8 mouse cellular contexts compared by ENCODE assay signal in genomic region chr9:123925101-123925946, GRCm38 (mm10). TPM values are rescaled to one million over a fixed set of nuclear protein-coding genes. Genes with fewer than 3 reads are reported as not detected.
DNase-seq lines count a peak whose midpoint lies in the region; ATAC-seq and TF ChIP-seq lines count a peak whose summit lies in the region.

No protein-coding gene starts in this region.

- TF ChIP-seq CTCF in brain, embryonic 14.5 days (IDR thresholded peaks at IDR 0.05; ENCODE audit: borderline replicate concordance, extremely low read depth, insufficient read depth, insufficient read length), result peak; percentile 63
- TF ChIP-seq CTCF in kidney, postnatal 0 days (IDR thresholded peaks at IDR 0.05; ENCODE audit: low read depth), result peak; percentile 81

- TF ChIP-seq POLR2A in brain, embryonic 14.5 days (IDR thresholded peaks at IDR 0.05; ENCODE audit: borderline replicate concordance, extremely low read depth, insufficient read depth, insufficient read length, poor library complexity, severe bottlenecking), result peak; percentile 18; the same call in 1 of the 2 replicates

- DNase-seq in CD4-positive helper T cell, adult 2 months (ENCODE audit: low read depth, low spot score), result peak; percentile 81
- peak; percentile 72 for DNase-seq in brain, embryonic 14.5 days (ENCODE audit: low read depth)
- DNase-seq in fibroblast of lung, adult 2 months (ENCODE audit: low read depth), result peak; percentile 31
- DNase-seq in kidney, postnatal 0 days (ENCODE audit: low spot score), result peak; percentile 38
- DNase-seq in liver, embryonic 13.5 days, result peak; percentile 68
- peak; percentile 84 for DNase-seq in naive thymus-derived CD4-positive, alpha-beta T cell, adult 2 months (ENCODE audit: low read depth)

- H3K27me3 ChIP-seq in heart, embryonic 13.5 days (replicated peaks), result peaks cover 9% of the 10 kb centered on the region
- H3K27me3 ChIP-seq in kidney, postnatal 0 days (ENCODE audit: insufficient read depth, low read length), result no peaks in the 10 kb centered on the region
- H3K27me3 ChIP-seq in liver, embryonic 13.5 days, result no peaks in the 10 kb centered on the region
- H3K27me3 ChIP-seq in stomach, embryonic 14.5 days (ENCODE audit: control insufficient read depth, insufficient read depth, low read length), result no peaks in the 10 kb centered on the region

- 5% methylated on average over 44 of the region's 44 CpGs for WGBS in heart, embryonic 13.5 days
- WGBS in kidney, postnatal 0 days, result 2% methylated on average over 44 of the region's 44 CpGs
- WGBS in liver, embryonic 13.5 days (ENCODE audit: insufficient replicate concordance), result 3% methylated on average over 44 of the region's 44 CpGs
- 4% methylated on average over 32 of the region's 44 CpGs for WGBS in stomach, embryonic 14.5 days

- H3K9me3 ChIP-seq in heart, embryonic 13.5 days, result no peaks in the 10 kb centered on the region
- H3K9me3 ChIP-seq in kidney, postnatal 0 days (replicated peaks; ENCODE audit: low read length), result no peaks in the 10 kb centered on the region
- H3K9me3 ChIP-seq in liver, embryonic 13.5 days (replicated peaks), result peaks cover 3% of the 10 kb centered on the region; the same call in 1 of the 2 replicates
- H3K9me3 ChIP-seq in stomach, embryonic 14.5 days (ENCODE audit: control insufficient read depth, low read depth, low read length), result no peaks in the 10 kb centered on the region

- H3K4me2 ChIP-seq in heart, embryonic 13.5 days, result peak overlapping the region; percentile 84
- peak overlapping the region; percentile 86 for H3K4me2 ChIP-seq in kidney, postnatal 0 days (ENCODE audit: low read length)
- peak overlapping the region; percentile 95 for H3K4me2 ChIP-seq in liver, embryonic 13.5 days
- peak overlapping the region; percentile 60 for H3K4me2 ChIP-seq in stomach, embryonic 14.5 days (replicated peaks; ENCODE audit: low read depth, low read length)

- peak overlapping the region; percentile 95 for H3K27ac ChIP-seq in heart, embryonic 13.5 days (replicated peaks)
- H3K27ac ChIP-seq in kidney, postnatal 0 days, result peak overlapping the region; percentile 90
- H3K27ac ChIP-seq in liver, embryonic 13.5 days, result peak overlapping the region; percentile 96
- H3K27ac ChIP-seq in stomach, embryonic 14.5 days (ENCODE audit: low read length), result peak overlapping the region; percentile 86

- no peaks in the 10 kb centered on the region for H3K36me3 ChIP-seq in heart, embryonic 13.5 days
- H3K36me3 ChIP-seq in kidney, postnatal 0 days (ENCODE audit: insufficient read depth, low read length), result no peaks in the 10 kb centered on the region
- no peaks in the 10 kb centered on the region for H3K36me3 ChIP-seq in liver, embryonic 13.5 days
- H3K36me3 ChIP-seq in stomach, embryonic 14.5 days (ENCODE audit: control insufficient read depth, insufficient read depth, low read length), result no peaks in the 10 kb centered on the region

- peak overlapping the region; percentile 60 for H3K4me3 ChIP-seq in heart, embryonic 13.5 days
- peak overlapping the region; percentile 53 for H3K4me3 ChIP-seq in kidney, postnatal 0 days (replicated peaks; ENCODE audit: low read depth, low read length)
- H3K4me3 ChIP-seq in liver, embryonic 13.5 days (replicated peaks), result peak overlapping the region; percentile 68
- H3K4me3 ChIP-seq in stomach, embryonic 14.5 days (ENCODE audit: low read depth, low read length), result peak overlapping the region; percentile 54

- peaks cover 32% of the 10 kb centered on the region for H3K4me1 ChIP-seq in heart, embryonic 13.5 days
- no peaks in the 10 kb centered on the region; the same call in 1 of the 2 replicates for H3K4me1 ChIP-seq in kidney, postnatal 0 days (replicated peaks; ENCODE audit: insufficient read depth, low read length)
- H3K4me1 ChIP-seq in liver, embryonic 13.5 days (replicated peaks), result peaks cover 63% of the 10 kb centered on the region
- H3K4me1 ChIP-seq in stomach, embryonic 14.5 days (ENCODE audit: control insufficient read depth, insufficient read depth, low read length), result no peaks in the 10 kb centered on the region

- ATAC-seq in heart, embryonic 13.5 days (ENCODE audit: extremely low read depth, insufficient number of reproducible peaks, low FRiP score, low TSS enrichment), result peak; percentile 75
- ATAC-seq in kidney, postnatal 0 days (replicated peaks; ENCODE audit: low FRiP score, low read depth), result peak; percentile 90
- peak; percentile 60 for ATAC-seq in liver, embryonic 13.5 days (ENCODE audit: low read depth)
- ATAC-seq in stomach, embryonic 14.5 days (ENCODE audit: insufficient number of reproducible peaks, insufficient read depth, low FRiP score, low read depth), result peak; percentile 84

- peak overlapping the region; percentile 84 for H3K9ac ChIP-seq in heart, embryonic 13.5 days
- H3K9ac ChIP-seq in kidney, postnatal 0 days (ENCODE audit: low read depth, low read length), result peak overlapping the region; percentile 71; the same call in 1 of the 2 replicates
- H3K9ac ChIP-seq in liver, embryonic 13.5 days, result peak overlapping the region; percentile 79
- H3K9ac ChIP-seq in stomach, embryonic 14.5 days (replicated peaks; ENCODE audit: low read depth, low read length), result peak overlapping the region; percentile 38

RNA-seq across cellular contexts. Expression of gene Ccr1, which starts 43.2 kb away (rescaled TPM):
- 0.77 and 1.0 TPM in 2 replicates for polyA plus RNA-seq in brain, embryonic 14.5 days (2012; rRNA removed)
- 1.2 and 1.4 TPM in 2 replicates for polyA plus RNA-seq in heart, embryonic 13.5 days (2015; fragmentation: Nextera tagmentation; extraction: Ambion mirVana)
- polyA plus RNA-seq in kidney, postnatal 0 days (2015; fragmentation: Nextera tagmentation; extraction: Ambion mirVana), result 2.8 and 3.0 TPM in 2 replicates
- polyA plus RNA-seq in liver, embryonic 13.5 days (2015; fragmentation: Nextera tagmentation; extraction: Ambion mirVana), result 1.7 and 1.9 TPM in 2 replicates
- 4.1 and 5.3 TPM in 2 replicates for polyA plus RNA-seq in stomach, embryonic 14.5 days (2014; fragmentation: Nextera tagmentation; extraction: Ambion mirVana)

RNA-seq across cellular contexts. Expression of gene Ccr1l1, which starts 52.9 kb away (rescaled TPM):
- 0.09 TPM in 1 of 2 replicates, not detected in the other for polyA plus RNA-seq in brain, embryonic 14.5 days (2012; rRNA removed)
- polyA plus RNA-seq in heart, embryonic 13.5 days (2015; fragmentation: Nextera tagmentation; extraction: Ambion mirVana), result not detected in 2 replicates
- polyA plus RNA-seq in kidney, postnatal 0 days (2015; fragmentation: Nextera tagmentation; extraction: Ambion mirVana), result not detected in 2 replicates
- polyA plus RNA-seq in liver, embryonic 13.5 days (2015; fragmentation: Nextera tagmentation; extraction: Ambion mirVana), result not detected in 2 replicates
- not detected in 2 replicates for polyA plus RNA-seq in stomach, embryonic 14.5 days (2014; fragmentation: Nextera tagmentation; extraction: Ambion mirVana)

Comparison
In these comparisons a context has a peak if more than half of its experiments do, and no peak if none do; other contexts are left out.
1. Peak in every context shown above with its lines: DNase-seq, ATAC-seq, H3K4me3 ChIP-seq and H3K27ac ChIP-seq.
2. DNase-seq: peak in every context shown above with its lines; median percentile 84 in naive thymus-derived CD4-positive, alpha-beta T cell, adult 2 months; 81 in CD4-positive helper T cell, adult 2 months; 72 in brain, embryonic 14.5 days; 68 in liver, embryonic 13.5 days; 38 in kidney, postnatal 0 days; 31 in fibroblast of lung, adult 2 months.